Mouse (Mus musculus): ENCODE measurements around the gene Kmt5a. TPM values are rescaled to one million over a fixed set of nuclear protein-coding genes. Genes with fewer than 3 reads are reported as not detected.
A peak's percentile ranks its signal among the peaks of the same experiment; 100 is the strongest.
"Not testable (repeated sequence)": the region's sequence is repeated elsewhere in the genome, so short reads cannot be mapped to it uniquely, and the experiment has no call there.

The Kmt5a gene
- total RNA-seq, 2 experiments from 2014 or later, result 161 to 185 TPM

DNA sequence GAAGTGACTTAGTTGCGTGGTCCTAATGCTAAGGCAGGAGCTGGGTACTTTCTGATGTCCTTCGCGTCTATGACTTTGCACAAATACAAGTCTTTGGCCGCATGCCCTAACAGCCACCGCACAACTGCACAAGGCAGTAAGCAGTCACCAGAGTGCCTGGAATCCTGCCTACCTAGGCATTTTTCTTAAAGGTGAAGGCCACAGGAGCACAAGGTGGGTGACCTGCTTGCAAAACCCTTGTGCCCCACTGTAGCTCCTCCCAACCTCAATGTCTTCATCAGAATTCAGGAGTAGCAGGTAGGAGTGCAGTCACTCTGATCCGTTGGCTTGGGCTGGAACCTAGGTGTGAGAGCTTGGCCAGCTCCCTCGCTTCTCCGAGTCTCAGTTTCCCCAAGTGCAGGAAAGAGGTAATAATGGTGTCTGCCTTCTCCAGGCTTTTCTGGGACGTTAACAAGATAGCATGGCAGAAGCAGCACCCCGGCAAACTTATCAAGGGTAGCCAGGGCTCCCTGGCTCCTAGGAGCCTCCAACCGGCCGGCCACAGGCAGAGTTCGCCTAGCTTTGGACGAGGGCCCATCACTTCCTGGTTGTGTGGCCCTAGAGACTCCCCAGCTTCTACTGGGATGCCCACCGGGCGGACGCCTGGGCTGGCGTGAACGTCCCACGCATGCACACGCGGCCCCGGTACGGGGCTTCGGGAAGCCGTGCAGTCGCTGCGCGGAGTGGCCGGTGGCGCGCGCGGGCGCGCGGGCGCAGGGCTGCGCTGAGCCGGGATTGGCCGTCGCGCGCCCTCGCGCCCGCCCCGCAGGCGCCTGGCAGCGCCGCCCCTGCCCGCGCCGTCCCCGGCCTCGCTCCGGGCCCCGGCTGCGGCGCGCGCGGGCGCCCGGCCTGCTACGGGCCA lies 5.2 kb downstream of the Kmt5a start:
- intact Hi-C loops (cut with DNase I), result no loop called here

DNA sequence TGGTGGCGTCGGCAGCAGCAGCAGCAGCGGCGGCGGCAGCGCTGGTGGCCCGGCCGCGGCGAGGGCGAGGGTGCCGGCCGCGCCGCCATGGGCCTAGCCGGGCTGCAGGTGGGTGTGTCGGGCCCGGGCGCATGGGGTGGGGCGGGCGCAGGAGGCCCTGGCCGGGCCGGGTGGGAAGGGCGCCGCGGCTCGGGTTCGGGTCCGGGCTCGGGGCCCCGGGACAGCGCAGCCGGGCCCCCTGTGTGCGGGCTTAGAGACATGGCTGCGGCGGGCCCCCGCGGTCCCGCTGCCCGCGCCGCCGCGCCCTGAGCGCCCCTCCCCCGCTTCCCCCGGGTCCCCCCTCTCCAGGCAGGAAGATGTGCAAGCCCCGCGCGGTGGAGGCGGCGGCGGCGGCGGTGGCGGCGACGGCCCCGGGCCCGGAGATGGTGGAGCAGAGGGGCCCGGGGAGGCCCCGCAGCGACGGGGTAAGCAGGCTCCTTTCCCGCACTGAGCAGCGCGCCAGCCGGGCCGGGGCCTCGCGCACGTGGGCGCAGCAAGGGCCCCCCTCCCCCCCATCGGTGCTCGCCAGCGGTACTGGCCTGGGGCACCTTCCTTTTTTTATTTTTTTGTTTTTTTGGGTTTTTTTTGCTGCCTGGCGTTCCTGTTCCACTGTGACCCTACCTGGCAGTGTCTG lies 6.0 kb downstream of the Kmt5a start:
- intact Hi-C loops (cut with DNase I), result no loop called here
- peak in 1 of 2 experiments; percentile 61 for DNase-seq

More for the DNA sequence above, 5.2 kb downstream of the Kmt5a start:
- peak; percentile 82 to 88 for DNase-seq

DNA sequence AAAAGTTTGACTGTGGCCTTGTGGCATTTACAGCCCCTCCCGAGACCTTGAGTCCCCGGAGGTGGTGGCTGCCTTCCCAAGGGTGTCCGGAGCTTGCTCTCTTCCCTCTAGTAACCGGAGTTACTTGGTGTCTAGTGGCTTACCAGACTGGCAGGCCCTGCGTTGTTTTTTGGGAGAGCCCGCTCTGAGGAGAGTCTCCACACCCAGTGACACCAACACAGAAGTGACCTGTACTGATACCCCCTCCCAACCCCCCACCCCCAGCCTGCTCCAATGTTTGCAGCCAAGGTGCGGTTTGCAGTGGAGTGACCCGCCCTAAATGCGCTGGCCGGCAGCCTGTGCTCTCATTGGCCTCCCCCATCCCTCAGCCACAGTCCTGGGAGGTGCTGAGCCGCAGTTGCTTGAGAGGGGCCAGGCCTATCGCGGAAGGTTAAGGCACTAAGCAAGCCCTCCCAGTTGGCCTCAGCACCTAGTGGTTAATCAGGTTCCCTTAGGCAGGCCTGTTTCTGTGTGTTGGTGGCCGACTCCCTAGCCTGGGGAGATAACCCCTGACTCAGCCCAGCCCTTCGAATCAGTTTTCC lies 6.7 kb downstream of the Kmt5a start:
- intact Hi-C loops (cut with DNase I), result no loop called here
- DNase-seq, result peak; percentile 72 to 75

DNA sequence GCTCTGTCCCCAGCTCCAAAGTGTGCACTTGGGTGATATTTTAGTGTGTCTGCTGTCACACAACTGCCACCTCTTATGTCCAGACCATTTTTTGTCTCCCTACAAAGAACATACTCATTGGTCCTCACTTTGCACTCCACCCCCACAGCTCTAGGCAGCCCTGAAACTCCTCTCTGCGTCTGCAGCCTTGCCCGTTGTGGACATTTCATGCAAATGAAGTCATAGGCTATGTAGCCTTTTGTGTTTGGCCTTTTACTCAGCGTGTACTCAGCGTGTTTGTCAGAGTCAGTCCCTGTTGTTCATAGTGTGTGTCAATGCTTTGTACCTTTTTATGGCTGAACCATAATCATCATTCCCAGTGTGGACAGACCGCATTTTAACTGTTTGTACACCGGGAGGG lies 9.8 kb downstream of the Kmt5a start:
- intact Hi-C loops (cut with DNase I), result no loop called here
- DNase-seq, result peak in 1 of 2 experiments; percentile 16

DNA sequence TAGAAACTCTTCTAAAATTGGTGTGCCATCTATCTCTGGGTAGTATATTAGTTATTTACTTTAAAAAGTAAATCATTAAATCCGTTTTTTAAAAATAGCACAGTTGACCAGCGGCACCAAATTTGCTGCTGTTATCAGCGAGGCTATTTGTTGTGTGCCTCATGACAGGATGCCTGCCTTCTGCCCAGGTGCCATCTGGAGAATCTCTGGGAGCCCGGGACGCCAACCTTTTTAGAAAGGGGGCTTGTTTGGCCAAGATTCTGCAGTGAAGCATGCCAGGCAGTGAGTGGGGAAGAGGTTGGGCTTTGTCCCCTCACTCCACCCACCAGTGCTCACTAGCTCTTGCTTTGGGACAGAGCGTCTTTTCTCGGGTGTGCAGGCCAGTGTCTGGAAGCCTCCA lies 10.3 kb downstream of the Kmt5a start:
- intact Hi-C loops (cut with DNase I), result no loop called here

DNA sequence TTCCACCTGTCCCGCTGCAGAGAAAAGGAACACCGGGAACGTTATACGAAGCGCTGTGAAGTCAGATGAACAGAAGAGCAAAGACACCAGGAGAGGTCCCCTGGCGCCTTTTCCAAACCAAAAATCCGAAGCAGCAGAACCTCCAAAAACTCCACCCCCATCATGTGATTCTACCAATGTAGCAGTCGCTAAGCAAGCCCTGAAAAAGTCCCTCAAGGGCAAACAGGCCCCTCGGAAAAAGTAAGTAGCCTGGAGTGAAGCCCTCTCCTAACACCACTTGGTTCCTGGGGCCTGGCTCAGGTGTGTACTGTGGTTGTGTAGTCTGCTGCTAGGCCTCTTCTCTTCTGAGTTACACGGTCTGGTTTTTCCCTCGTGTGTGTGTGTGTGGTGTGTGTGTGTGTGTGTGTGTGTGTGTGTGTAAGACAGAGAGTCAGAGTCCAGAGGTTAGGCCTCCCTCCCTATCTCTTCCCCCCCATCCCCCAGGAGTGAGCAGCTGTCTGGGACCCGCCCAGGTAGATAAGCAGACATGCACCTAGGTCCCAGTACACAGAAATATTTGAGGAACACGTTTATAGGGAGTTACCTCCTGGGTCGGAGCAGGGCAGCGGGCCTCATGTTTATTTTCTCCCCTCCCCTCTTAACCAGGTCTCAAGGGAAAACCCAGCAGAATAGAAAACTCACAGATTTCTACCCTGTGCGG lies 11.1 kb downstream of the Kmt5a start:
- intact Hi-C loops (cut with DNase I), result no loop called here
- DNase-seq, result no peak

More for the DNA sequence above, 10.3 kb downstream of the Kmt5a start:
- DNase-seq, result peak; percentile 28 to 41

DNA sequence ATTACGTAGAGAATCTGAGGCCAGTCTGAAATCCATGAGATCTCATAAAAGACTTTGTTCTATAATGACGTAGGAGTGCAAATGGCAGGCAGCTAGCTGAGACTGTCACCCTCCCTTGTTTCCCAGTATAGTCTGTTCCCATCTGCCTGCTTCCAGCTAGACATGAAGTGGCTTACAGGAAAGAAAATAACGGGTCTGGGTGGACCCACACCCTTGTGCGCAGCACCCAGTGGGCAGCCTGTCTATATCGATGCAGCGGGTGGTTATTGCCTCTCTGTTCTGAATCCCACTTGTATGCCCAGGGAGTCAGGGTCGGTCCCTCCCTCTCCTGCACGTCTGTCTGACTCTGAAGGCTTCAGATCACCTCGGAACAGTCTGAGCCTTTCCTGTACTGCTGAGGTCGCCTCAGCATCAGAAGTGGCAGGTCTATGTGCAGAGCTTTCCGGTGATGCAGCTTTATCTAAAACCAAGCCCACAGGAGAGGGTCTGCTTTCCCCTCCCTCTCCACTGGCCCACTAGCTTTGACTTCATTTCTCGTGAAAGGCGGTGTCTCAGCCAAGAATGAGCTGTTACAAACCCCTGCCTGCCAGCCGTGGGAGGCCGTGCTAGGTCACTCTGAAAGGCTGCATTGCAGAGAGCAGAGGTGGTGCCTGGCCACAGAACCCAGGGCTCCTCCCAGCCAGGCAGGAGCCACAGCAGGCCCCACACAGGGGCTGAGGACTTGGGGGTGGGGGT lies 12.9 kb downstream of the Kmt5a start:
- intact Hi-C loops (cut with DNase I), result no loop called here
- no peak for DNase-seq

DNA sequence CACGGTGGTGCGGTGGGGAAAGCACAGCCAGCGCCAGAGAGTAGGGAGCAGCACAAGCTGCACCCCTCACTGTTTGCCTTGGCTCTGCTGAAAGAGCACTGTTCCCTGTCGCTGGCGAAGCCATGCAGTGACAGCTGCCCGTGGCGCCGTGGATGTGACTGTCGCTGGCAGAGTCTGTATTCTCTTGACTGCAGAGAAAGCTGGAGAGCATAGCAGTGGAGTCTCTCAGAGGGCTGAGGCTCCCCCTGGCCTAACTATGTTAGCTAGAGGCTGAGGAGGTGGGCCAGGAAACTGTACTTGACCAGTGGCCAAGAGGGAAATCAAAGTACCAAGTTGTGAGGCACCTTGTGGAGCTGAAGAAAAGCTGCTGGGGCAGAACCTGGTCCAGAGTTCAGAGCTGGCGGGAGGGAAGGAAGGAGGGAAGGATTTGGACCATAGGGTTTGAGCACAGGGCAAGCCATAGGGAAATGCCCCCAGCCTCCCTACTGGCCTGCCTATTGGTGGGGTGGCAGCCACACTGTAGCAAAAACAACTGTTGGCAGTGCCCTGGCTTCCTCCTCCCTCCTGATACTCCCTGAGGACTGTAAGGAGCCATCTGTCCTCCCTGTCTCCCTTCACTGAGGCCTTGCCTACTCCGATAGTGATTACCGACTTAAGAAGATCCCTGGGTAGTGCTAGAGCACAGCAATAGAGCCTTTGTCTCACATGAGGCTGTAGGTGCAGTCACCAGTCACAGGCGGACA lies 13.8 kb downstream of the Kmt5a start:
- no peak for DNase-seq
- intact Hi-C loops (cut with DNase I), result no loop called here

DNA sequence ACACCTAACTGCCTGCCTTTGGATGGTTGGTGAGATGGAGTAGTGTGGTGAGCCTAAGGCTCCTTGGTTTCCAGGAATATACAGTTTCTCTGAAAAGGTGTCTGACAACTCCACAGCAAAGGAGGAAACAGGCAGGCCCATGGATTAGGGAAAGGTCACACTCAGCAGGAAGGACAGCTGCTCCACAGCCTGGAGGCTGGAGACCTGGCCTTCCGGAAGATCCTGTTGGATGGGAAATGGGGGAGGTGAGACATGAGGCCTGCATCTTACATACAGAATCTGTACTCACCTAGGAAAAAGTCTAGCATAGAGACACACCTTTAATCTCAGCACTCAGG lies 14.3 kb downstream of the Kmt5a start:
- DNase-seq, result no peak
- intact Hi-C loops (cut with DNase I), result no loop called here

DNA sequence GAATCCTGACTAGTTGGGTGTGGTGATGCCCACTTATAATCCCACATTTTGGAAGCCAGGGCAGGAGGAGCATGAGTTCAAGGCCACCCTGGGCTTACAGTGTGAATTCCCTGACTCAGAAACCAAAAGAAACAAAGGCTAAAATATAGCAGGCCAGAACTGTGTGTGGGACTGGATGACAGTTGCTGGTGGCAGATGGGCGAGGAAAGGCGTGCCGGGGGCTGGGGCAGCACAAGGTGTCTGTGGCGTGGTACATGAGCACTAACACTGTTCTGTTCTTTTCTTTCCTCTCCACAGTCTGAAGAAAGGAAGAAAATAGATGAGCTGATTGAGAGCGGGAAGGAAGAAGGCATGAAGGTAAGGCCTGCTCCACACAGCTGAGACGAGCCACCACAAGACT lies 17.0 kb downstream of the Kmt5a start:
- DNase-seq, result no peak
- intact Hi-C loops (cut with DNase I), result no loop called here

DNA sequence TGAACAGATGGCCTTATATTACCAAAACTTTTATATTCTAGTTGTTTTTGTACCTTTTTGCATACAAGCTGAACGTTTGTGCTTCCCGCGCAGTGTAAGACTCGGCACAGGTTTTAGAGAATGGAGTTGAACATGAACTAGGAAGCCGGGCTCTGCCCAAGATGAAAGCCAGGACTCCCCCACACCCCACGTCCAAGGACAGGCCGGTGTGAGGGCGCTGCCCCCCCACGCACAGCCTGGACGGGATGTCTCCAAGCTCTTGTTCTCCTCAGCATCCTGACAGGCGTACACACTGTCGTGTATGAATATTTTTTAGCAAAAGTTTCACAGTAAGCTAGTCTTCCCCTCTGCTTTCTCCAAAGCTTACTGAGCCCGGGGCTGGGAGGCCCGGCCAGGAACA lies 21.2 kb downstream of the Kmt5a start:
- DNase-seq; intact Hi-C loops (cut with DNase I): not testable (repeated sequence)

DNA sequence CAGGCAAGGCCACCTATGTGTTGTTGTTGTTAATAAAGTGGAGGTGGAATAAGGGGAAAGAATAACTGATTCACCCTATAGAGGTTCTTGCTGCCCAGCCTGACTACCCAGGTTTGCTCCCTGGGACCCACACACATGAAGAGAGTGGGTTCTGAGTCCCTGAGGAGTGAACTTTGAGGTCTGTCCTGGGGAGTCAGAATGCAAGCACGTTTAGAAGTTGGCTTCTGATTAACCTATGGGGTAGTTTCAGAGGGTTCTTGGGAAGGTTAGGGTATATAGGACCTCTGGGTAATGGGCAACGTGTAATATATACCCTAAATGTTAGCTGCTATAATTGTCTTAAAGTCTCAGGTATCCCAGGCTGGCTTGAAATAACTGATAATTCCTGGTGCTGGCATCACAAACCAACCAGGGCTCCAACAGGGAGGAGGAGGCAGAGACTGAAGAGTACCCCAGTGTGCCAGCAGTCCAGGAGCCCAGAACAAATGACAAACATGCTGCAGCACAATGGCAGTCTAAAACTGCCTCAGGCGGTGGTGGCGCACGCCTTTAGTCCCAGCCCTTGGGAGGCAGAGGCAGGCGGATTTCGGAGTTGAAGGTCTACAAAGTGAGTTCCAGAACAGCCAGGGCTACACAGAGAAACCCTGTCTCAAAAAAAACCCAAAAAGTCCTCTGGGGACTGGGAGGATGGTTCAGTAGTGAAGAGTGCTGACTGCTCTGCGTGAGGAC lies 22.7 kb downstream of the Kmt5a start:
- intact Hi-C loops (cut with DNase I), result no loop called here

DNA sequence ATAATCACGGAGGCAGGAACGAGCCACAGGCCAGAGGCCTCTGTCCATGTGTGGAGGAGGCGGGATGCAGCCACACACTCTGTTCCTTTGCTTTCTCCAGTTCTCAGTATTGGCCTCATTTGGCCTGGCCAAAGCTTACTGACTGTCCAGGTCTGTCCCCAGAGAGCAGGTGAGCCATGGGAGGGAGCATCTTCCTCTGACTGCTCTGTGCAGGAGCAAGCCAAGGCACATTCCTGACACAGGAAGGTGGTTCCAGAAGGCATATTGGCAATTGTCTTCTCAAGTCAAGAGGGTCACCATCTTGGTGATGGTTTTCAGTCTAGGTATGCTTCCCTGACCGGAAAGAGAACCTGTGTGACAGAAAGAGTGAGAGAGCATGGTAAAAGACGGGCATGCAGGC lies 23.7 kb downstream of the Kmt5a start:
- DNase-seq, result no peak
- intact Hi-C loops (cut with DNase I), result no loop called here

More for the DNA sequence above, 22.7 kb downstream of the Kmt5a start:
- DNase-seq, result no peak

DNA sequence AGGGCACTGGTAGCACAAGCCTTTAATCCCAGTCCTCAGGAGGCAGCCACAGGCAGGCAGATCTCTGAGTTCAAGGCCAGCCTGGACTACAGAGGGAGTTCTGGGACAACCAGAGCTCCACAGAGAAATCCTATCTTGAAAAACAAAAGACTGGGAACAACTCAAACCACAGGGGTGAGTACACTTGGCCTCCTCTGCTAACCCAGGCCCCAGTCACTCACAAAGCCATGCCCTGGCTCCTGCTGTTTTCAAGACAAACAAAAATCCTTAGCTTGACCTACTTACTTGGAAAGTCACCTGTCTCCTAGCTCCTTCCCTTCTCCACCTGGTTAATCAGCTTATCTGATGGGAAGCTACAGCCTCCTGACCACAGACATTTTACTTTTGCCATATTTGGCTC lies 25.2 kb downstream of the Kmt5a start:
- DNase-seq, result no peak
- intact Hi-C loops (cut with DNase I), result no loop called here

DNA sequence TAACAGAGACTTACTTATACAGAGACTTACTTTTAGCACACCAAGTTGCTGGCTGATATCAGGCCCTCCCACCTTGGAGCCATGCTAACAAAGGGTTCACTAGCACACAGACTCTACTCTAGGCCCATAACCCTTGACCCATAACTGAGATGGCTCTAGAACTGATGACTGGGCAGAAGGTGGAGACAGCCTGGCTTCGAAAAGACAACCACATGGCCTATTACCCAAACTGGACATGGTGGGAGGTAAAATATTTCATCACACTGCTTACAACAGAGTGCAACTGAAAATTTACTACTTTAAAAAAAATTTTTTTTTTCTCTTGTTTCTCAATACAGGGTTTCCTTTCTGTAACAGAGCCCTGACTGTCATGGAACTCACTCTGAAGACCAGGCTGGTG lies 28.0 kb downstream of the Kmt5a start:
- DNase-seq, result no peak
- intact Hi-C loops (cut with DNase I), result no loop called here

DNA sequence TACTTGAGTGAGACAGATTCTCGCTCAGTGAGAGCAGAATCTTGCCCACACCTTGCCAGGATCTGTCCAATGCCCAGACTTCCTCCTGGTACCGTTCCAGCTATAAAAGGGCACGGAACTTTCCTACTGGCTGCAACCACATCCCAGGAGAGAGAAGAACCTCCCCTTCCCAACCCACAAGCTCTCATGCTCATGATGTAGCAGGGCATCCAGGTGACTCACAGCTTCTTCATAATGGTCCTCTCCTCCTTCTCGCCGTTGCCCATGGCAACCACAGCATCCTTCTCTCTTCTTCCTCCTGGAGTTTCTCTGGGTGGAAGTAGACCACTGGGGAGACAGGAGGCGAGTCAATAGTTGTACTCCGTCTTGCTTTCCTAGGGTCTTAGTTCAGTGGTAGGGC lies 28.6 kb downstream of the Kmt5a start:
- intact Hi-C loops (cut with DNase I), result no loop called here
- DNase-seq, result no peak

DNA sequence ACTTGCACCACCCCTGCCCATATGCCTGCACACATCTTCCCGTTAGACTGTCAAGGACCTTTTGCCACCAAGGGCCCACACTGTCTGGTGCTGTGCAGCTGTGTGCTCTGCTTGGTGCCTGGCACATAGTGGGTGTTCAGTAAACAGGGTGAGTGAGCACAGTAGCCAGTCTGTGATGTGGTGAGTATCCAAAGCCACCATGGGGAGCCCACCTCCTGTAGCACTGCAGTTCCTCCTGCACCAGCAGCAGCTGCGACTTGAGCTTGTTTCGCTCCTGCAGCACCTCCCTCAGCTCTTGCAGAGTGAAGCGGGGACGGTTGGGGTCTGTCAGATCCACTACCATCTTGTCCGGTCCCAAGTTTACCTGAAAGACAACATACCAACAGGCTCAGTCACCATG lies 29.8 kb downstream of the Kmt5a start:
- intact Hi-C loops (cut with DNase I), result no loop called here
- DNase-seq, result no peak

DNA sequence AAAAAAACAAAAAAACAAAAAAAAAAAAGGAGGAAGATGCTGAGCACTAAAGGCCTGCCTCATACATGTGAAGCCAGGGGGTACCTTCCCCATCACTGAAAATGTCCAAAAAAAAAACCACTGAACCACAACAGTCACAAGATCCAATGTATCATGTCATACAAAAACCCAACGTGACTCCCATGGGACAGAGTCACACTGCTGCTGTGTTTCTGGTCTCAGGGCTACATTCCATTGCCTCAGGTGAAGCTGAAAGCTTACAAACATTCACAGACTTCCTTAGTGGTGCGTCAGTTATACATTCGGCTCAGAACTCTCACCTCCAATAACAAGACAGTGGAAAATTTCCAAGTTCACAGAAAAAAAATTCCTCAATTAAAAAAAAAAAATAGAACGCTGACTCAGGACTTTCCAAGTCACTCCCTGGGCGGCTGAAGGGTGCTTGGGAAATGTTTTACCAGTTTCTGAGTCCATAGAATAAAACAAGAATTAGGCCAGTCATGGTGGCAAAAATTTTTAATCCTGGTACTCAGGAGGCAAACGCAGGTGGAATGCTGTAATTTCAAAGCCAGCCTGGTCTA lies 31.0 kb downstream of the Kmt5a start:
- DNase-seq, result no peak
- intact Hi-C loops (cut with DNase I), result no loop called here

DNA sequence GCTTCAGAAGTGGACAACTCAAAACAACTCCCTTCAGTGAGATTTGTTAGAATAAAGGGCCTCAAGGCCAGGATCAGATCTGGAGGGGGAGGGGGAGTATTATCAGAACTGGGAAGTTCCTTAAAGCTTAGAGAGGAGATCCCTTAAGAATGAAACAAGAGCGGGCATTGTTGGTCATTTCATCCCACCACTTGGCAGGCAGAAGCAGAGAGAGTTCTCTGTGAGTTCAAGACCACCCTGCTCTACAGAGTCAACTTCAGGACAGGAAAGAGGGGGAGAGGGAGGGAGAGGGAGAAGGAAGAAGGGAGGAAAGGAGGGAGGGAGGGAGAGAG lies 39.1 kb downstream of the Kmt5a start:
- intact Hi-C loops (cut with DNase I), result loop anchor here (2.0 kb wide), 1 partner anchor 62 kb away; the partner anchor contains the start of gene Tmed2
- no peak for DNase-seq
